Mouse (Mus musculus): ENCODE data around the gene Gm27021.
"Not testable (repeated sequence)": the region's sequence is repeated elsewhere in the genome, so short reads cannot be mapped to it uniquely, and the experiment has no call there.

Gene Gm27021

GRCm38 (mm10) chr8:120685591-120685990, 17.7 kb upstream of the Gm27021 start:
- DNase-seq (ENCODE audit: low spot score in 2 of 2): no peak

GRCm38 (mm10) chr8:120685097-120685496, 17.2 kb upstream of the Gm27021 start:
- peak in 1 of 2 experiments; percentile 41 for DNase-seq (ENCODE audit: low spot score in 2 of 2)

GRCm38 (mm10) chr8:120684082-120684481, 16.2 kb upstream of the Gm27021 start:
- no peak for DNase-seq (ENCODE audit: low spot score in 2 of 2)

GRCm38 (mm10) chr8:120683602-120684001, 15.7 kb upstream of the Gm27021 start:
- peak; percentile 61 to 69 for DNase-seq (ENCODE audit: low spot score in 2 of 2)

- DNase-seq (ENCODE audit: low spot score in 2 of 2): no peak
These were observed 13.2 kb upstream of the Gm27021 start for GRCm38 (mm10) chr8:120681113-120681512.

GRCm38 (mm10) chr8:120680405-120680804, 12.5 kb upstream of the Gm27021 start:
- not testable (repeated sequence) for DNase-seq (ENCODE audit: low spot score in 2 of 2)

- no peak for DNase-seq (ENCODE audit: low spot score in 2 of 2)
These were observed 11.9 kb upstream of the Gm27021 start for GRCm38 (mm10) chr8:120679629-120680387.

- peak; percentile 59 to 81 for DNase-seq (ENCODE audit: low spot score in 2 of 2)
These were observed 10.6 kb upstream of the Gm27021 start for GRCm38 (mm10) chr8:120678447-120678846.

- DNase-seq (ENCODE audit: low spot score in 2 of 2): no peak
These were observed 7.8 kb upstream of the Gm27021 start for GRCm38 (mm10) chr8:120675718-120676117.

- DNase-seq (ENCODE audit: low spot score in 2 of 2): no peak
These were observed 5.4 kb upstream of the Gm27021 start for GRCm38 (mm10) chr8:120673298-120673697.

- DNase-seq (ENCODE audit: low spot score in 2 of 2): no peak
These were observed 4.8 kb upstream of the Gm27021 start for GRCm38 (mm10) chr8:120672626-120673229.

GRCm38 (mm10) chr8:120671775-120672174, 3.9 kb upstream of the Gm27021 start:
- no peak for DNase-seq (ENCODE audit: low spot score in 2 of 2)

- no peak for DNase-seq (ENCODE audit: low spot score in 2 of 2)
These were observed 561 bp upstream of the Gm27021 start, which contains the start of gene Emc8 for GRCm38 (mm10) chr8:120668374-120668905. Emc8 (minus strand) TSS chr8:120668573.

- DNase-seq (ENCODE audit: low spot score in 2 of 2): no peak
These were observed 940 bp downstream of the Gm27021 start for GRCm38 (mm10) chr8:120666807-120667470.

- DNase-seq (ENCODE audit: low spot score in 2 of 2): no peak
These were observed 2.0 kb downstream of the Gm27021 start for GRCm38 (mm10) chr8:120665726-120666455.

GRCm38 (mm10) chr8:120664566-120664965, 3.3 kb downstream of the Gm27021 start:
- DNase-seq (ENCODE audit: low spot score in 2 of 2): no peak

- DNase-seq (ENCODE audit: low spot score in 2 of 2): no peak
These were observed 10.5 kb downstream of the Gm27021 start for GRCm38 (mm10) chr8:120657415-120657814.

GRCm38 (mm10) chr8:120656322-120657052, 11.4 kb downstream of the Gm27021 start:
- DNase-seq (ENCODE audit: low spot score in 2 of 2): no peak

- DNase-seq (ENCODE audit: low spot score in 2 of 2): no peak
These were observed 20.3 kb downstream of the Gm27021 start, which contains the start of gene 1190005I06Rik for GRCm38 (mm10) chr8:120647532-120647931. 1190005I06Rik (minus strand) TSS chr8:120647632.

- DNase-seq (ENCODE audit: low spot score in 2 of 2): no peak
These were observed 23.2 kb downstream of the Gm27021 start for GRCm38 (mm10) chr8:120644663-120645062.
